Comparison of ENCODE assay signal across 10 mouse cellular contexts in the genomic region with DNA sequence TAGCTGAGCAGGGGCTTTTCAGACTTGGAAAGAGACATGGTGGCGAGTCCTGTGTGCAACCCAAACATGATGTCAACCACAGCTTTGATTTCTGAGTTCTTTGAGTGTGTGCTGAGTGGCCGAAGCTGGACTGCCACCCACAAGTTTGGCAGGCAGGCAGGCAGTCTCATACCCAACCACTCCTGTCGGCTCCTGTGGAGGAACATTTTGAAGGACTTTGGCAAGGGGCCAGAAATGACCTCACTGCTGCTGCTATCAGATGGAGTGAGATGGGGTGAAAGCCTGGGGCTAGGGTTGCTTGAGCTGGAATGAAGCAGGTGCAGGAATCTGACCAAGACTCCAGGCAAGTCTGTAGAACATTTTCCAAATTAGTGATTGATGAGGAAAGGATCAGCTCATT.
DNase-seq lines count a peak whose midpoint lies in the region; ATAC-seq lines count a peak whose summit lies in the region.
"Had no signal": no experiment of that assay in that cellular context is flagged by ENCODE, and none has a peak within 500 bp of the region (broad histone marks: within the 10 kb centered on the region; RNA-seq: fewer than 3 reads in every experiment).

No protein-coding gene starts in this region.

- H3K4me1 ChIP-seq in kidney, embryonic 16.5 days (ENCODE audit: insufficient read depth, low read length), result 0 out of 2 replicates have a peak, but pooled peaks cover 4% of the 10 kb centered on the region

- peak; percentile 83 for DNase-seq in kidney, adult 11 months
- DNase-seq in brain, adult 2 months (ENCODE audit: low read depth, low spot score), result peak; percentile 13
- DNase-seq in heart, postnatal 14 days, result peak; percentile 32 to 58
- peak; percentile 87 to 89 for DNase-seq in lung, postnatal 4 days
- no peak for DNase-seq in c-Kit-positive CD71-positive TER-119-positive erythroid progenitor cells, embryonic 14.5 days (ENCODE audit: low spot score)
- DNase-seq in layer of hippocampus, adult 9-10 months (ENCODE audit: low spot score), result no peak
- DNase-seq in frontal cortex, postnatal 25 days (ENCODE audit: low spot score in 2 of 2), result no peak

- H3K4me3 ChIP-seq in kidney, embryonic 16.5 days (ENCODE audit: low read length), result no peak overlapping the region
- H3K4me3 ChIP-seq: embryonic facial prominence, embryonic 12.5 days; limb, embryonic 15.5 days had no signal

- H3K9me3 ChIP-seq in kidney, embryonic 16.5 days (ENCODE audit: low read length), result no peaks in the 10 kb centered on the region
- H3K9me3 ChIP-seq: embryonic facial prominence, embryonic 12.5 days; limb, embryonic 15.5 days had no signal

- peaks cover 17% of the 10 kb centered on the region for H3K27me3 ChIP-seq in kidney, embryonic 16.5 days (ENCODE audit: insufficient read depth, low read length)
- H3K27me3 ChIP-seq: embryonic facial prominence, embryonic 12.5 days had no signal

- no peak overlapping the region for H3K9ac ChIP-seq in kidney, embryonic 16.5 days (replicated peaks; ENCODE audit: low read length)
- H3K9ac ChIP-seq: embryonic facial prominence, embryonic 12.5 days; limb, embryonic 15.5 days had no signal

- no peak for ATAC-seq in kidney, embryonic 16.5 days (ENCODE audit: low FRiP score, low TSS enrichment)

- no peaks in the 10 kb centered on the region for H3K36me3 ChIP-seq in kidney, embryonic 16.5 days (ENCODE audit: insufficient read depth, low read length)
- H3K36me3 ChIP-seq: embryonic facial prominence, embryonic 12.5 days; limb, embryonic 15.5 days had no signal

- H3K27ac ChIP-seq in kidney, embryonic 16.5 days (ENCODE audit: low read length), result no peak overlapping the region
- H3K27ac ChIP-seq: embryonic facial prominence, embryonic 12.5 days; limb, embryonic 15.5 days had no signal

- intact Hi-C loops in heart, postnatal 14 days (cut with DNase I), result no loop called here

- WGBS in kidney, embryonic 16.5 days, result 64% methylated on average over 3 of the region's 3 CpGs

- H3K4me2 ChIP-seq in kidney, embryonic 16.5 days (replicated peaks; ENCODE audit: low read depth, low read length), result no peak overlapping the region
- H3K4me2 ChIP-seq: embryonic facial prominence, embryonic 12.5 days; limb, embryonic 15.5 days had no signal

Comparison
In these comparisons a context has a peak if more than half of its experiments do, and no peak if none do; other contexts are left out.
1. DNase-seq: peak in kidney, adult 11 months (single experiment), brain, adult 2 months (single experiment), heart, postnatal 14 days (2 of 2) and lung, postnatal 4 days (2 of 2); none in c-Kit-positive CD71-positive TER-119-positive erythroid progenitor cells, embryonic 14.5 days (single experiment), layer of hippocampus, adult 9-10 months (single experiment) and frontal cortex, postnatal 25 days (0 of 2).